Mouse (Mus musculus) lung, adult 18-20 months (tissue): Measurements from ENCODE around the gene Dtx2.
A peak's percentile ranks its signal among the peaks of the same experiment; 100 is the strongest.

ENCODE experiments used
- DNase-seq, 2 experiments: peaks; one replicate each; pipeline ENCODE4 v3.0.0; 2022; ENCODE audit warnings: mixed read lengths in 2 of 2

Dtx2 gene

GRCm38 (mm10) chr5:135994725-135995687, at the start of gene Dtx2:
Gene Dtx2, plus strand, starts transcription at chr5:135994800.
- DNase-seq, result peak; percentile 90 to 92

DNA sequence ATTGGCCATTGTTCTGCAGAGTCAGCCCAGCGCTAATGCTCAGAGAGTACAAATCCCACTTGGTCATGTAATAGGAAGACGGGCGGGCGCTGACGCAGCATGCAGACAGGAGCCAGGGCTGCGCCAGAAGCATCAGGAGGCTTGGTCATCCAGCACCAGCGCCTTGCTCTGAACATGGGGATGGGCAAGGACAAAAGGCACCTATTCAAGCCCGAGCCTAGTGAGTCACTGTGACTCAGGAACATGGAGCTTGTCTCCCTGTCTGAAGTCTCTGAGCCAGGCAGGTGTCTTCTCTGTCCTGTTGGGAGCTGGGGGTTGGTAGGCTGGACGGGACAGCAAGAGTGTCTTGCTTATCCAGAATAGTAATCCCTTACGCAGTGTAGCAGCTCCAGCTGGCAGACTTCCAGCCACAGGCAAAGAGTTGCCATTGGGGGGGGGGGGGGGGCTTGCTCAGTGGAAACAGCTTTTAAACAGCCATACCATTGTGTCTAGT, 48.6 kb upstream of the Dtx2 start:
- DNase-seq, result no peak

- no peak for DNase-seq
Measured at GRCm38 (mm10) chr5:135946621-135947020, 48.0 kb upstream of the Dtx2 start.

DNA sequence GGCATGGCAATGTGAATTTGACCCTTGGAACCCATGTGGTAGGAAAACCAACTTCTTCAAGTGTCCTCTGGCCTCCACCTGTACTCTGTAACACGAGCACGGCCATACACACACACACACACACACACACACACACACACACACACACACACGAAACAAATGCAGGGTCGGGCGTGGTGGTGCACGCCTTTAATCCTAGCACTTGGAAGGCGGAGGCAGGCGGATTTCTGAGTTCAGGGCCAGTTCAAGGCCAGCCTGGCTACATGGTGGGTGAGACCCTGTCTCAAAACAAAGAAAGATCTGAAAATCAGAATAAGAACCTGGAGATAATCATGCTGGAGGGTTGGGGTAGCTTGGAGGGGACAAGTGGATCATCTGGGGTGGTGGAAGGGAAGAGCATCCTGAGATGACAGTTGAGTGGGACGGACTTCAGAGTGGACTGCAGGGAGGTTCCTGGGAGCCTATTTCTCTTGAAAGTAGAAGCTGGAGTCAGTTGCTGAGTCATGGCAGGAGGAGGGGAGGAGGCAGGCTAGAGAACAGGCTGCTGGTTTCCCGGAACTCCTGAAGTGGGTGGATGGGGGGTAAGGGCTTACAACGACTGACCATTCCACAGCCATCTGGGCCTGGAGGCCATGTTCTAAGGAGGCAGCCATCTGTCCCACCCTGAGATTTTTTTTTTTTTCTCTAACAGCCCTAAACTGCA, 43.7 kb upstream of the Dtx2 start:
- peak; percentile 28 for DNase-seq

DNA sequence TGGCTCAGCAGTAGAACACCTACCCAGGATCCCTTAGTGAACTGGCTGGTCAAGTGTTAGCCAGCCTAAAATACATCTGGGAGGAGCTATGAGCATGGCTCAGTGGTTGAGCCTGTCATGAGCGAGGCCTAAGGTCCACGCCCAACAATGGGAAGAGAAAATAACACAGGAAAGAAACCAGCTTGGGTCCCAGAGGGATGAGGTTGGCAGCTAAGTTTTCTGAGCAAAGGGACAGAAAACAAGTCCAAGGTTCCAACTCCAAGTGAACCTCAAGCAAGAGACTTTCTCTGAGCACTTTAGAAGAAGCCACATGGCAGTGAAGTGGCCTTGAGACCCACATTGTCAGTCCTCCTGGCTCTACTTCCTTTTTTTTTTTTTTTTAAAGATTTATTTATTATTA, 42.9 kb upstream of the Dtx2 start:
- DNase-seq, result no peak

- no peak for DNase-seq
Measured at GRCm38 (mm10) chr5:135952830-135953229, 41.8 kb upstream of the Dtx2 start.

GRCm38 (mm10) chr5:135956300-135957206, 38.0 kb upstream of the Dtx2 start:
- DNase-seq, result no peak

DNA sequence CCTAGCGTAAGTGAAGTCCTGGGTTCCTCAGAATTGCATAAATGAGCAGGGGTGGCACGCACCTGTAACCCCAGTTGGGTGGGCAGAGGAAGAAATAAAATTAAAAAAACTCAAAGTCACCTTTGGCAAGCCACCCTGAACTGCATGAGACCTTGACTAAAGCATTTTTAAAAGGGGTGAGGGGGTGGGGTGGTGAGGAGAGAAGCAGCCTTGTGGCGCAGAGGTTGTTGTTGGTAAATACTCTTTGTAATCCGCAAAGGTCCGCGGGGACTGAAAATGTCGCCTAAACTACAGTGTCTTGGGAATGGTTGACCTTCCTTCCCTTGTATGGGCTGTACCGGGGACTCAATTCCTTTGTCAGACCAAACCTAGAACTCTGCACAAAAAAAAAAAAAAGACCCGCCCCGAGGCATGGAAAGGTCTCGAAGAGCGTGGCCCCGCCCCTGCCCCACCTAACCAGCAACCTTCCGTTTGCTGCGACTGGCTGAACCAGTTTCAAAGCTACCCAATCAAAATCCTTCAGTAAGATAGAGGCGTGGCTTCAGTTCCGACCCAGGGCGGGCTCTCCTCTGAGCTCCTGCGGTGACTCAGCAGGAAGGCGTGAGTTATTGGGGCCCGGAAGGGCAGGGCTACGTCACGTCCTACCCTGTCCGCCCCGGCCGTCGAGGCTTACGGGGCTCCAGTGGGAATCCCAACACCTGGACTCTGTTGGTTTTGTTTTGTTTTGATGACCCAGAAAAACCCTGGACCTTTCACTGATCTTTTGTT, 37.2 kb upstream of the Dtx2 start:
- DNase-seq, result peak; percentile 98 to 99

GRCm38 (mm10) chr5:135958367-135958766, 36.2 kb upstream of the Dtx2 start:
- DNase-seq, result no peak

GRCm38 (mm10) chr5:135959911-135960310, 34.7 kb upstream of the Dtx2 start:
- no peak for DNase-seq

- DNase-seq, result no peak
Measured at GRCm38 (mm10) chr5:135960909-135961635, 33.5 kb upstream of the Dtx2 start.

- DNase-seq, result no peak
Measured at GRCm38 (mm10) chr5:135962125-135962491, 32.5 kb upstream of the Dtx2 start.

DNA sequence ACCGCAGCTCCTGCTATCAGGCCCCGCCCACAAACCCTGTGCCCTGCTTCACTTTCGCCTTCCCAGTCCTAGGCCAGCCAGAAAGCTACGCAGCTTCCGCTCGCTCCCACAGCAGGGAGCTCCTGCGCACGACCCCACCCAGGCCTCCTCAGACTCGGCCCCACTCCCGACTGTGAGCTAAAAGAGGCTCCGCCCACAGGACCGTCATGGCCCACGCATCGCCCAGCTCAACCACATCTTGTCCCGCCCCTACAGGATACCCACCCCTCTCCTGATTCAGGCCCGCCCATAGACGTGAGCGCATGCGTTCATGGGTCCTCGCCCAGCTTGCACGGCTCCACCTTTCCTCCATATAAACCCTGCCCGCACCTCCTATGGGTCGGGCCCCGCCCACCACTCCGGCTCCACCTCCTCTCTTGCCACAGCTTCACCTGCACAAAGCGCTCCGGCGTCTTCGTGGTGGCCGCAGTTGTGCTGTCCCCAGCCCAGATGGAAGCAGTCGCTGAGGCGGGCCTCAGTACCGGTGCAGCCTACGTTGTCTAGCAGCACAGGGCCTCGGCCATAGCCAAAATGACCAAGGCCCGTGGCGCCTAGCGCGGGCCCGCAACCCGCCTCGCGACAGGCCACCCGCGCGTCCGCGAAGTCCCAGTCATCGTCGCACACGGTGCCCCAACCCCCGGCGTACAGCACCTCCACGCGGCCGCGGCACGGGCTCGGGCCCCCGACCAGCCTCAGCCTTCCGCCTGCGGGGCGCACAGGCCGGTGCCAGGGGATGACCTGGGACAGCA, 31.9 kb upstream of the Dtx2 start:
- DNase-seq, result peak; percentile 100

- no peak for DNase-seq
Measured at GRCm38 (mm10) chr5:135963280-135963627, 31.3 kb upstream of the Dtx2 start.

DNA sequence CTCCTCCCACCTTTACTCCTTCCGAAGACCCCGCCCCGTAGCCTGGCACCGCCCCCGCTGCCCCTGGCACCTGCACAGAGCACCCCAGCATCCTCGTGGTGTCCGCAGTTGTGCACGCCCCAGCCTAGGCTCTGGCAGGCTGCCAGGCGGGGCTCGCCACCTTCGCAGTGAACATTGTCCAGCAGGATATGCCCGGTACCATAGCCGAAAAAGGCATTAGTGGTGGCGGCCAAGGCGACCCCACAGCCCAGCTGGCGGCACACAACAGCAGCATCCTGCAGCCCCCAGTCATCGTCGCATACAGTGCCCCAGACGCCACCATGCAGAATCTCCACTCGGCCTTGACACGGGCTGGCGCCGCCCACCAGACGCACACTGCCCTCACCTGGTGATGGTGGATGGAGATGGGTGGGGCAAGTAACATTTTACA, 29.1 kb upstream of the Dtx2 start:
- DNase-seq, result peak; percentile 45 to 58

DNA sequence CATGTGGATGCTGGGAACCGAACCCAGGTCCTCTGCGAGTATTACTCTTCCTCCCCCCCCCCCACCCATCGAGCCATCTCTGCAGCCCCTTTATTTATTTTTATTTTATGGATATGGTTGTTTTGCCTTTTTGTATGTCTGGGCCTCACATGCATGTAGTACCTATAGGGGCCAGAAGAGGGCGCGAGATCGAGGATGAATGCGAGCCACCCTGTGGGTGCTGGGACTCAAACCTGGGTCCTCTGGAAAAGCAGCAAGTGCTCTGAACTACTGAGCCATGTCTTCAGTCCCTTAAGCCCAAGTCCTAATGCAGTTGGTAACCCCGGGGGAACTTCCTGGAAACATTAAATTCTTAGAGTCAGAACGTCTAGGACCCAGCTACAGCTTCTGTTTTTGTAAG, 27.7 kb upstream of the Dtx2 start:
- no peak for DNase-seq

- peak in 1 of 2 experiments; percentile 47 for DNase-seq
Measured at GRCm38 (mm10) chr5:135968781-135969180, 25.8 kb upstream of the Dtx2 start.

- DNase-seq, result no peak
Measured at GRCm38 (mm10) chr5:135970247-135970646, 24.4 kb upstream of the Dtx2 start.

GRCm38 (mm10) chr5:135971876-135972275, 22.7 kb upstream of the Dtx2 start:
- DNase-seq, result no peak

GRCm38 (mm10) chr5:135974365-135974764, 20.2 kb upstream of the Dtx2 start, which contains the start of gene Ssc4d:
Gene Ssc4d, minus strand, starts transcription at chr5:135974531.
- DNase-seq, result no peak
